Mouse (Mus musculus) forebrain, embryonic 14.5 days (tissue): ENCODE data around the gene Gab3. TPM values are rescaled to one million over a fixed set of nuclear protein-coding genes. Genes with fewer than 3 reads are reported as not detected.

Experiments used
- ATAC-seq: fragments of 200-750 bp; cut with Nextera tagmentation; 2 replicates; pipeline ENCODE4 v1.8.0; 2017; ENCODE audit warnings: mild to moderate bottlenecking, moderate library complexity
- DNase-seq: peaks from one replicate; pipeline ENCODE4 v3.0.0-alpha.2; 2015; ENCODE audit warnings: low spot score
- H3K27ac ChIP-seq: fragments of 300-500 bp; sonication (generic); 2 replicates; pipeline ENCODE4 v1.5.1; 2014; ENCODE audit warnings: low read depth, mild to moderate bottlenecking, control low read depth, low read length, moderate library complexity
- H3K27me3 ChIP-seq: fragments of 300-500 bp; sonication (generic); replicated peaks from 2 replicates; pipeline ENCODE4 v1.6.1; 2014; ENCODE audit warnings: low read length, control low read depth, mixed read lengths; ENCODE audit not compliant: control insufficient read depth, insufficient read depth
- H3K36me3 ChIP-seq: fragments of 300-500 bp; sonication (generic); 2 replicates; pipeline ENCODE4 v1.6.1; 2014; ENCODE audit warnings: low read length, control low read depth; ENCODE audit not compliant: control insufficient read depth, insufficient read depth
- H3K4me1 ChIP-seq: fragments of 300-500 bp; sonication (generic); 2 replicates; pipeline ENCODE4 v1.6.1; 2014; ENCODE audit warnings: antibody characterized with exemption, low read length, control low read depth; ENCODE audit not compliant: control insufficient read depth, insufficient read depth
- H3K4me2 ChIP-seq: fragments of 300-500 bp; sonication (generic); 2 replicates; pipeline ENCODE4 v1.6.1; 2014; ENCODE audit warnings: mild to moderate bottlenecking, control low read depth, low read length
- H3K4me3 ChIP-seq: fragments of 300-500 bp; sonication (generic); 2 replicates; pipeline ENCODE4 v1.5.1; 2014; ENCODE audit warnings: low read depth, low read length, control low read depth
- H3K9ac ChIP-seq: fragments of 300-500 bp; sonication (generic); 2 replicates; pipeline ENCODE4 v1.6.1; 2014; ENCODE audit warnings: mild to moderate bottlenecking, low read length, control low read depth, moderate library complexity
- H3K9me3 ChIP-seq: fragments of 300-500 bp; sonication (generic); replicated peaks from 2 replicates; pipeline ENCODE4 v1.6.1; 2016; ENCODE audit warnings: low read length, control low read depth, mixed read lengths; ENCODE audit not compliant: control insufficient read depth
- WGBS: fragments of 180-500 bp; shearing (Covaris S2); extraction: QIAGEN DNeasy Blood & Tissue Kit; methylation state at CpG from one replicate; pipeline ENCODE4 v1.1.7; 2014; 5-methylcytosine and 5-hydroxymethylcytosine counted together
- polyA plus RNA-seq: library from polyadenylated mRNA; unstranded; fragments of >200 nt; fragmentation: Nextera tagmentation; extraction: Ambion mirVana; gene quantifications from 2 replicates; pipeline ENCODE4 v1.2.1, GENCODE M21; 2014

Gab3 gene
- polyA plus RNA-seq = 0.84 and 1.0 TPM in 2 replicates

GRCm38 (mm10) chrX:75084774-75085508, at the start of gene Gab3:
Gene Gab3 (minus strand): TSS chrX:75085458.
- 21% methylated on average over 13 of the region's 17 CpGs for WGBS
- no peaks in the 10 kb centered on the region for H3K27me3 ChIP-seq
- H3K4me3 ChIP-seq = peak within 1 kb of the TSS; percentile 40
- peak within 1 kb of the TSS; percentile 46 for H3K9ac ChIP-seq
- no peaks in the 10 kb centered on the region for H3K4me1 ChIP-seq
- H3K4me2 ChIP-seq = peak within 1 kb of the TSS; percentile 51
- H3K36me3 ChIP-seq = no peaks in the 10 kb centered on the region
- no peaks in the 10 kb centered on the region for H3K9me3 ChIP-seq
- DNase-seq = peak; percentile 53
- ATAC-seq = peak; percentile 93
- H3K27ac ChIP-seq = no peak within 1 kb of the TSS

GRCm38 (mm10) chrX:75130467-75131160, 45.4 kb upstream of the Gab3 start, which contains the start of gene Mpp1:
Gene Mpp1 (minus strand): TSS chrX:75131016.
- H3K9ac ChIP-seq = peak within 1 kb of the TSS; percentile 60
- WGBS = 28% methylated on average over 36 of the region's 36 CpGs
- no peaks in the 10 kb centered on the region for H3K36me3 ChIP-seq
- H3K9me3 ChIP-seq = no peaks in the 10 kb centered on the region
- DNase-seq (peak; percentile 88), ATAC-seq (peak; percentile 100)
- peak within 1 kb of the TSS; percentile 43 for H3K4me3 ChIP-seq
- H3K27me3 ChIP-seq = no peaks in the 10 kb centered on the region
- H3K4me2 ChIP-seq = peak within 1 kb of the TSS; percentile 58
- H3K4me1 ChIP-seq = no peaks in the 10 kb centered on the region; the same call in 1 of the 2 replicates
- no peak within 1 kb of the TSS for H3K27ac ChIP-seq

DNA sequence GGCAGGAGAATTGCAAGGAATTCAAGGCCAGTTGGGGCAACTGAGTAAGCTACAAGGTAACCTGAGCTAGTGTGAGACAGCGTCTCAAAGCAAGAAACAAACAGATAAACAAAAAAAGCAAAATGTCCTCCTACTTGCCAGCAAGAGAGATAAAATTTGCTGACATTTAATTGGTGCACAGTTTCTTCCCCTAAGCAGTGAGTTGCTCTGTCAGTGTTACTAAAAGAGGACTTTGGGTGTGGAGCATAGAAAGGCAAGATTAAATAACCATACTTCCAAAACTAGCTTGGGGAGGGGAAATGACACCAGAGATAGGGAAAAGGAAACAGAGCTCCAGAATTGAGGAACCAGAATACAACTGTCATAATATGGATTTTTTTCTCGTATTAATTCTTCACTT, 44.2 kb upstream of the Gab3 start:
- no peak overlapping the region for H3K9ac ChIP-seq
- ATAC-seq (no peak), DNase-seq (no peak)
- H3K9me3 ChIP-seq = no peaks in the 10 kb centered on the region
- H3K4me3 ChIP-seq = no peak overlapping the region
- WGBS = 73% methylated on average over 2 of the region's 2 CpGs
- no peak overlapping the region for H3K27ac ChIP-seq
- H3K27me3 ChIP-seq = no peaks in the 10 kb centered on the region
- H3K4me2 ChIP-seq = no peak overlapping the region
- no peaks in the 10 kb centered on the region; the same call in 1 of the 2 replicates for H3K4me1 ChIP-seq
- H3K36me3 ChIP-seq = no peaks in the 10 kb centered on the region

- H3K4me3 ChIP-seq = no peak overlapping the region
- H3K9me3 ChIP-seq = no peaks in the 10 kb centered on the region
- H3K36me3 ChIP-seq = no peaks in the 10 kb centered on the region
- H3K27me3 ChIP-seq = no peaks in the 10 kb centered on the region
- H3K4me2 ChIP-seq = no peak overlapping the region
- DNase-seq = no peak
- H3K4me1 ChIP-seq = no peaks in the 10 kb centered on the region; the same call in 1 of the 2 replicates
- ATAC-seq = no peak
- H3K9ac ChIP-seq = no peak overlapping the region
- H3K27ac ChIP-seq = no peak overlapping the region
Measured at GRCm38 (mm10) chrX:75128333-75128980, 43.2 kb upstream of the Gab3 start.

DNA sequence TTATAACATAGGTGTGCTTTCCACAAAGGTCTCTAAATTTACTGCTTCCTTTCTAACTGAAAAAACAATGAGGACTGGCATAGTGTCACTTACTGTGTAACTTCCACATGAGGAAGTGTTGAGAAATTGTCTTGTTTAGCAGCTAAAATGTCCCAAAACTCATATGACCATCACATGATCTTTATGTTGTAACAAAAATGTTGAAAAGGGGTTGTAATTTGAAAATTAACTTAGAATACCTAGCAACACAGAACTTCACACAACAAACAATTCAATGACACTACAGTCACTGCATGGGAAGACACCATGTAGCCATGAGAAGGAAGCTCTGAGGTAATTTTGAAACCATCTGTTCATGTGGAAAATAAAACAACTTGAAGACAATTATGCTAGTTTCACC, 41.6 kb upstream of the Gab3 start:
- Histone ChIP-seq H3K9me3 (no peaks in the 10 kb centered on the region), H3K4me1 (no peaks in the 10 kb centered on the region; the same call in 1 of the 2 replicates), H3K36me3 (no peaks in the 10 kb centered on the region), H3K27me3 (no peaks in the 10 kb centered on the region), H3K27ac (no peak overlapping the region), H3K4me3 (no peak overlapping the region), H3K4me2 (no peak overlapping the region), H3K9ac (no peak overlapping the region)
- no peak for DNase-seq
- ATAC-seq = no peak

DNA sequence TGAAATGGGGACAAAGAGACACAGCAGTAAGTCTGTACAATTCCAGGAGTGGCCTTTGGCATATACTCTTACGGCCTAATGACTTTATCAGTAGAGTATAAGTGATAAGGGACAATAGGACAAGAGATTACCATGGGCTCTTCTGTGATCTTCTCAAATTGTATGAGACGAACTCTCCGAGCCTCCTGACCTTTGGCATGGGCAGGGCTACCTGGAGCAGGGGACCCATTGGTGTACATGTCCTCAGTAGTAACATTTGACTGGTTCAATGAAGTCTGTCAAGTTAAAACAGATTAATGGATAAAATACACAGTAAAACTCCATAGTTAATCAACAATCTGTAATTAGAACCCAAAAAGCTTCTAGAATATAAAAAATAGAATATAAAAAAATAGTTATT, 40.3 kb upstream of the Gab3 start:
- Histone ChIP-seq H3K4me2 (no peak overlapping the region), H3K9me3 (no peaks in the 10 kb centered on the region), H3K9ac (no peak overlapping the region), H3K27me3 (no peaks in the 10 kb centered on the region), H3K4me3 (no peak overlapping the region), H3K27ac (no peak overlapping the region), H3K4me1 (no peaks in the 10 kb centered on the region; the same call in 1 of the 2 replicates), H3K36me3 (no peaks in the 10 kb centered on the region)
- WGBS = 86% methylated on average over 3 of the region's 3 CpGs
- DNase-seq (no peak), ATAC-seq (no peak)

DNA sequence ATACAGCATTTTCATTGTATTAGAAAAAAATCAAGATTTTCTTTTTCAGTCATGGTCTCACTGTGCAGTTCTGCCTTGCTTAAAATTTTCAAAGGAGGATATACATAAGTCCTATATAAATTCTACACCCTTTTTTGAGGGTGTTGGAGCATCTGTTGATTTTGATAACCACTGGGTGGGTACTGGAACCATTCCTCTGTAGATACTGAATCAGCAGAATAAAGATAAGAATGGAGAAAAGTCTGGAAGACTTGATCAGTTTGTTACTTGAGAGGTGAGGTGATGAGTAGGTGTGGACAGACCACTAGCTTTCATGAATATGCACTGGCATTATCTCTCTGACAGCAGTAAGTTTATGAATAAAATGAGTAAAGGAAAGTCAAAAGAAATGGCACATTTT, 30.3 kb upstream of the Gab3 start:
- H3K4me3 ChIP-seq = no peak overlapping the region
- H3K9me3 ChIP-seq = no peaks in the 10 kb centered on the region
- no peaks in the 10 kb centered on the region for H3K4me1 ChIP-seq
- no peak for ATAC-seq
- no peak overlapping the region for H3K27ac ChIP-seq
- no peaks in the 10 kb centered on the region for H3K27me3 ChIP-seq
- no peak overlapping the region for H3K4me2 ChIP-seq
- H3K9ac ChIP-seq = no peak overlapping the region
- no peak for DNase-seq
- 0 out of 2 replicates have a peak, but pooled peaks cover 2% of the 10 kb centered on the region for H3K36me3 ChIP-seq

DNA sequence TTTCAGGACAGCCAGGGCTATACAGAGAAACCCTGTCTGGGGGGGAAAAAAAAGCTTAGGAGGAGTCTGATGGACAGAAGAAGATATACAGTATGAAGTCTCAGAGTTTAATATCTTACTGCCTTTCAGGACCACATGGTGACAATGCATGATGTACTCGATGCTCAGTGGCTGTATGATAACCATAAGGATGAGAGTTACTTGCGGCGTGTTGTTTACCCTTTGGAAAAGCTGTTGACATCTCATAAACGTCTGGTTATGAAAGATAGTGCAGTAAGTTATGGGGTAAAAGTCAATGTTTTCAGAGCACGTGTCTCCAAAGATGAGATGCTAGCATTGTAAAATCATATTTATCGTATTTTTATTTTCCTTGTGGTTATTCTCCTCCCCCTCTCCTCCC, 17.0 kb upstream of the Gab3 start:
- no peaks in the 10 kb centered on the region for H3K27me3 ChIP-seq
- WGBS = 85% methylated on average over 6 of the region's 6 CpGs
- H3K4me1 ChIP-seq = no peaks in the 10 kb centered on the region
- H3K4me3 ChIP-seq = no peak overlapping the region
- peaks cover 38% of the 10 kb centered on the region for H3K36me3 ChIP-seq
- no peaks in the 10 kb centered on the region for H3K9me3 ChIP-seq
- no peak overlapping the region for H3K4me2 ChIP-seq
- no peak for ATAC-seq
- DNase-seq = no peak
- H3K9ac ChIP-seq = no peak overlapping the region
- no peak overlapping the region for H3K27ac ChIP-seq
